Mouse (Mus musculus) hindbrain, embryonic 14.5 days (tissue): ENCODE measurements at regions not wholly inside any gene's neighbourhood (a gene's known extent, or its start where the extent isn't known, plus 50 kb on each side); places are given as distances from the start of the nearest gene placed in this dataset.

Source experiments
- ATAC-seq: fragments of 200-750 bp; cut with Nextera tagmentation; 2 replicates; pipeline ENCODE4 v1.8.0; 2017; ENCODE audit warnings: moderate number of reproducible peaks, mild to moderate bottlenecking, moderate TSS enrichment, moderate library complexity; ENCODE audit not compliant: low FRiP score
- DNase-seq: peaks from one replicate; pipeline ENCODE4 v3.0.0-alpha.2; 2015; ENCODE audit warnings: low spot score
- H3K27ac ChIP-seq: fragments of 300-500 bp; sonication (generic); 2 replicates; pipeline ENCODE4 v1.5.1; 2014; ENCODE audit warnings: mild to moderate bottlenecking, moderate library complexity
- H3K27me3 ChIP-seq: fragments of 300-500 bp; sonication (generic); 2 replicates; pipeline ENCODE4 v1.6.1; 2014; ENCODE audit warnings: mild to moderate bottlenecking, low read length, mixed read lengths; ENCODE audit not compliant: control insufficient read depth, insufficient read depth
- H3K36me3 ChIP-seq: fragments of 300-500 bp; sonication (generic); replicated peaks from 2 replicates; pipeline ENCODE4 v1.6.1; 2014; ENCODE audit not compliant: control insufficient read depth, insufficient read depth
- H3K4me1 ChIP-seq: fragments of 300-500 bp; sonication (generic); replicated peaks from 2 replicates; pipeline ENCODE4 v1.6.1; 2014; ENCODE audit warnings: antibody characterized with exemption, low read length, mixed read lengths; ENCODE audit not compliant: control insufficient read depth, insufficient read depth
- H3K4me2 ChIP-seq: fragments of 300-500 bp; sonication (generic); replicated peaks from 2 replicates; pipeline ENCODE4 v1.6.1; 2014; ENCODE audit warnings: mild to moderate bottlenecking, moderate library complexity
- H3K4me3 ChIP-seq: fragments of 300-500 bp; sonication (generic); replicated peaks from 2 replicates; pipeline ENCODE4 v1.5.1; 2014; ENCODE audit warnings: mild to moderate bottlenecking, low read length
- H3K9ac ChIP-seq: fragments of 300-500 bp; sonication (generic); 2 replicates; pipeline ENCODE4 v1.6.1; 2014
- H3K9me3 ChIP-seq: fragments of 300-500 bp; sonication (generic); 2 replicates; pipeline ENCODE4 v1.6.1; 2016; ENCODE audit warnings: low read length; ENCODE audit not compliant: control insufficient read depth
- WGBS: fragments of 180-500 bp; shearing (Covaris S2); extraction: QIAGEN DNeasy Blood & Tissue Kit; methylation state at CpG from one replicate; pipeline ENCODE4 v1.1.7; 2014; 5-methylcytosine and 5-hydroxymethylcytosine counted together

DNA sequence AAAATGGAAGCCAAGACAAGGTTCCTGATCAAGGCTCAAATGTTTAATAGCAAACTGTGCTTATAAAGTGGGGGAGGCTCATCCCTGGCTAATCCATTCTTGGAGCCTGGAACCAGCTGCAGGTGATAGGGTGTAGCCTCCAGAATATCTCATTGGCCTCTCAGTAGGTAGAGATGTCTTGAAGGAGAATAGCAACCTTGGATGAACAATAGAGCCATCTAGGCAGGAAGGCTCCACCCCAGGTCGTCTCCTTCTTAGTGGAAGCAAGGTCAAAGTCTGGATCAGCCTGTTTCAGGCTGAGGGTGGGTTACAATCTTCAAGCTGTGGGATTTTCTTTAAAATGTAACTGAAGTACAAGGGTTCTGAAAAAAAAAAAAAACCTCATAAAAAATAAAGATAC, 63.9 kb upstream of the Esp8 start:
- H3K27ac ChIP-seq = no peak overlapping the region

GRCm38 (mm10) chr17:40430446-40430845, 89.4 kb upstream of the Esp8 start:
- WGBS = 44% methylated on average over 1 of the region's 1 CpGs
- no peak for ATAC-seq

More for the DNA sequence above, 63.9 kb upstream of the Esp8 start:
- DNase-seq (no peak), ATAC-seq (no peak)
- no peak overlapping the region for H3K4me3 ChIP-seq
- H3K4me1 ChIP-seq = no peaks in the 10 kb centered on the region
- no peaks in the 10 kb centered on the region for H3K9me3 ChIP-seq
- H3K4me2 ChIP-seq = no peak overlapping the region
- H3K9ac ChIP-seq = no peak overlapping the region
- no peaks in the 10 kb centered on the region for H3K36me3 ChIP-seq
- no peaks in the 10 kb centered on the region for H3K27me3 ChIP-seq
- 79% methylated on average over 1 of the region's 1 CpGs for WGBS

GRCm38 (mm10) chr17:40418651-40419050, 99.6 kb upstream of the Crisp1 start:
- H3K4me2 ChIP-seq = no peak overlapping the region
- ATAC-seq = no peak
- no peak overlapping the region for H3K4me3 ChIP-seq
- WGBS = 85% methylated on average over 11 of the region's 11 CpGs
- no peaks in the 10 kb centered on the region for H3K27me3 ChIP-seq
- DNase-seq = no peak
- no peaks in the 10 kb centered on the region for H3K9me3 ChIP-seq
- H3K27ac ChIP-seq = no peak overlapping the region
- no peaks in the 10 kb centered on the region for H3K4me1 ChIP-seq
- no peak overlapping the region for H3K9ac ChIP-seq
- H3K36me3 ChIP-seq = no peaks in the 10 kb centered on the region

More at GRCm38 (mm10) chr17:40430446-40430845, 89.4 kb upstream of the Esp8 start:
- peak; percentile 47 for DNase-seq
- Histone ChIP-seq H3K27ac (no peak overlapping the region), H3K27me3 (no peaks in the 10 kb centered on the region), H3K4me1 (no peaks in the 10 kb centered on the region), H3K4me2 (no peak overlapping the region), H3K4me3 (no peak overlapping the region), H3K9me3 (no peaks in the 10 kb centered on the region), H3K9ac (no peak overlapping the region), H3K36me3 (no peaks in the 10 kb centered on the region)

- WGBS = 76% methylated on average over 1 of the region's 1 CpGs
- Histone ChIP-seq H3K9ac (no peak overlapping the region), H3K4me1 (no peaks in the 10 kb centered on the region), H3K36me3 (no peaks in the 10 kb centered on the region), H3K4me3 (no peak overlapping the region), H3K4me2 (no peak overlapping the region), H3K27ac (no peak overlapping the region), H3K27me3 (no peaks in the 10 kb centered on the region), H3K9me3 (no peaks in the 10 kb centered on the region)
- DNase-seq (no peak), ATAC-seq (no peak)
These were observed 65.6 kb upstream of the Crisp1 start for GRCm38 (mm10) chr17:40384567-40384966.

DNA sequence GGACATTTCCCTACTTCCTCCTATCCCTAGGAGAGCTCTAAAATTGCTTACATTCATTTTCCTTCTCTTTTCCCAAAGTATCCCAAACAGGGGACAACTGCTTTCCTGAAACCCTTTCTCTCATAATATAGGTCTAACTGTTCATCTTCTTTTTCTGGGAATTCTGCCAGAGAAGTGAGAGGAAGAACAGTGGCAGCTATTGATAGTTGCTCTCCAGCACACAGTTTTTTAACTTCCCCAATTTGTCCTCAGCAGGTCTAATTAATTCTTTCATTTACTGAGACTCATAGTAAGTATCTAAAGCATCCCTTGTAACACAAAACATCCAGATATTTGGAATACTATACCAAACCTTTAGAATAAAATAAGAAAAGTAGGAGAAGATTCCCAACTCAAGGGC, 53.7 kb upstream of the Crisp1 start:
- H3K4me2 ChIP-seq = no peak overlapping the region
- H3K9ac ChIP-seq = no peak overlapping the region
- ATAC-seq (no peak), DNase-seq (no peak)
- no peaks in the 10 kb centered on the region for H3K27me3 ChIP-seq
- H3K4me3 ChIP-seq = no peak overlapping the region
- no peaks in the 10 kb centered on the region for H3K9me3 ChIP-seq
- H3K27ac ChIP-seq = no peak overlapping the region
- no peaks in the 10 kb centered on the region for H3K4me1 ChIP-seq
- no peaks in the 10 kb centered on the region for H3K36me3 ChIP-seq
